23 mouse cellular contexts compared by ENCODE assay signal in the genomic region with DNA sequence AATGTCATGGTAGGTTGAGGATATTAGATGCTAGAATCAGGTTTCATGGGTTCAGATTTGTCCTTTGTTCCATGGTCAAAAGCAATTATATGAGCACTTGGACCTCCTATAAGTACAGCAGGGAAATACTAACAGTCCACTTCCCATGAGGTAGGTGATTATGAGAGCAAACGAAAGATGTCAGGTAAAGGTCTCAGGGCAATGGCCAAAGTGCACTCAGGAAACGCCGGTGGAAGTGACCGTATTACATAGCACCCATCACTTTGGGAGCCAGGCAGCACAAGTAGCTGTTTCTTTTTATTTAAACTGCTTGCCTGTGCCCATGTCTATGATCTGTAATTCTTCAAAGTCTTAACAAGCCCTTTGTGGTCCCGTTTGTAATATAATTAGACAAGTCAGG. TPM values are rescaled to one million over a fixed set of nuclear protein-coding genes. Genes with fewer than 3 reads are reported as not detected.
"Had no signal": no experiment of that assay in that cellular context is flagged by ENCODE, and none has a peak within 500 bp of the region (broad histone marks: within the 10 kb centered on the region; RNA-seq: fewer than 3 reads in every experiment).

No protein-coding gene starts in this region.

- H3K4me2 ChIP-seq: limb, embryonic 15.5 days; lung, embryonic 14.5 days; neural tube, embryonic 15.5 days had no signal

- H3K4me3 ChIP-seq: limb, embryonic 15.5 days; midbrain, embryonic 10.5 days; myocyte; neural tube, embryonic 15.5 days had no signal

- H3K36me3 ChIP-seq: limb, embryonic 15.5 days; midbrain, embryonic 10.5 days; neural tube, embryonic 15.5 days had no signal

- H3K27ac ChIP-seq: limb, embryonic 15.5 days; midbrain, embryonic 10.5 days; neural tube, embryonic 15.5 days had no signal

- H3K9me3 ChIP-seq: limb, embryonic 15.5 days; midbrain, embryonic 10.5 days; neural tube, embryonic 15.5 days had no signal

- DNase-seq: kidney, adult 8-10 months; kidney, postnatal 25 days; lung, embryonic 14.5 days; lung, postnatal 10 days; lung, postnatal 4 days; midbrain, embryonic 14.5 days; right cerebral cortex, adult 18-20 months; right cerebral cortex, postnatal 25 days; thymus, postnatal 36 days had no signal

- H3K9ac ChIP-seq: limb, embryonic 15.5 days; lung, embryonic 14.5 days; neural tube, embryonic 15.5 days had no signal

- H3K27me3 ChIP-seq: limb, embryonic 15.5 days; neural tube, embryonic 15.5 days had no signal

- H3K4me1 ChIP-seq: midbrain, embryonic 10.5 days had no signal

RNA-seq across cellular contexts. Expression of gene Rab17, which starts 36.6 kb away (rescaled TPM):
- total RNA-seq: layer of hippocampus, postnatal 25 days; megakaryocyte, adult 5-6 weeks had no signal
- polyA plus RNA-seq: midbrain, embryonic 10.5 days; midbrain, embryonic 14.5 days; myocyte; neural tube, embryonic 15.5 days had no signal

RNA-seq across cellular contexts. Expression of gene Prlh, which starts 53.1 kb away (rescaled TPM):
- total RNA-seq: layer of hippocampus, postnatal 25 days; left cerebral cortex, adult 8-10 months; left cerebral cortex, postnatal 25 days; megakaryocyte, adult 5-6 weeks had no signal
- polyA plus RNA-seq: kidney, embryonic 16.5 days; limb, embryonic 11.5 days; limb, embryonic 15.5 days; lung, embryonic 14.5 days; midbrain, embryonic 10.5 days; midbrain, embryonic 14.5 days; myocyte; neural tube, embryonic 11.5 days; neural tube, embryonic 15.5 days; small intestine, adult 2 months; stomach, embryonic 16.5 days; thymus, postnatal 0 days had no signal
